Mouse (Mus musculus) E14TG2a.4 (cell line): Measurements from ENCODE around the gene A430033K04Rik.

Experiments used
- CTCF ChIP-seq: conservative IDR thresholded peaks from 2 replicates; pipeline ENCODE4 v1.5.1; 2014; ENCODE audit warnings: low read length
- NANOG ChIP-seq: IDR thresholded peaks from 2 replicates; pipeline ENCODE4 v1.6.1; 2014; ENCODE audit warnings: borderline replicate concordance, low read length, mixed read lengths
- POU5F1 ChIP-seq: IDR thresholded peaks from 2 replicates; pipeline ENCODE4 v1.6.1; 2014; ENCODE audit warnings: low read length, borderline replicate concordance

DNA sequence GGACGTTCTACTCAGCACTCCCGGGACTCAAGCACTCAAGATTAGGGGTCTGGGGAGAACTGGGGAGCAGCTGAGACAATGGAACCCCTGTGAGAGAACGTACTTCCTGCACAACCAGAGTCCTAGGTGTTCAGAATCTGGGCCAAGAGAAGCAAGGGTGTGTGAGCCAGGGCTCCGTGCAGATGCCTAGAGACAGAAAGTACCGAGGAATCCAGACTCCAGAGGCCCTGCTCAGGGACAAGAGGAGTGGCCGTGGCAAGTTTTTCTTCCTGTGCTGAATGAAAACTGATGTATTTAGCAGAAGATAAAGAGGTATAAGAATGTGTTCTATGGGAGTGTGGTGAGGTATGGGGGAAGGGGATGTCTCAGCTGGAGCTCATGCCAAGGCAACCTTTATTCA lies 74.8 kb downstream of the A430033K04Rik start:
- TF ChIP-seq CTCF (no peak), NANOG (no peak), POU5F1 (no peak)
